Mouse (Mus musculus) hindbrain, embryonic 13.5 days (tissue): Measurements from ENCODE around the gene Ppil1. TPM values are rescaled to one million over a fixed set of nuclear protein-coding genes. Genes with fewer than 3 reads are reported as not detected.
"Not testable (repeated sequence)": the region's sequence is repeated elsewhere in the genome, so short reads cannot be mapped to it uniquely, and the experiment has no call there.

Experiments
- ATAC-seq: fragments of 200-750 bp; cut with Nextera tagmentation; 2 replicates; pipeline ENCODE4 v1.8.0; 2017; ENCODE audit warnings: moderate TSS enrichment; ENCODE audit not compliant: low FRiP score
- H3K27ac ChIP-seq: fragments of 300-500 bp; sonication (generic); 2 replicates; pipeline ENCODE4 v1.5.1; 2015; ENCODE audit warnings: inconsistent platforms, mild to moderate bottlenecking, moderate library complexity
- H3K27me3 ChIP-seq: fragments of 300-500 bp; sonication (generic); 2 replicates; pipeline ENCODE4 v1.6.1; 2015; ENCODE audit warnings: mild to moderate bottlenecking, inconsistent platforms
- H3K36me3 ChIP-seq: fragments of 300-500 bp; sonication (generic); 2 replicates; pipeline ENCODE4 v1.6.1; 2015; ENCODE audit warnings: mild to moderate bottlenecking, inconsistent platforms
- H3K4me1 ChIP-seq: fragments of 300-500 bp; sonication (generic); replicated peaks from 2 replicates; pipeline ENCODE4 v1.6.1; 2015; ENCODE audit warnings: inconsistent platforms
- H3K4me2 ChIP-seq: fragments of 300-500 bp; sonication (generic); 2 replicates; pipeline ENCODE4 v1.6.1; 2015; ENCODE audit warnings: inconsistent platforms, mild to moderate bottlenecking, moderate library complexity
- H3K4me3 ChIP-seq: fragments of 300-500 bp; sonication (generic); 2 replicates; pipeline ENCODE4 v1.5.1; 2015; ENCODE audit warnings: mild to moderate bottlenecking, inconsistent platforms
- H3K9ac ChIP-seq: fragments of 300-500 bp; sonication (generic); 2 replicates; pipeline ENCODE4 v1.6.1; 2015; ENCODE audit warnings: mild to moderate bottlenecking, inconsistent platforms
- H3K9me3 ChIP-seq: fragments of 300-500 bp; sonication (generic); 2 replicates; pipeline ENCODE4 v1.6.1; 2016; ENCODE audit warnings: inconsistent platforms
- WGBS: fragments of 180-500 bp; shearing (Covaris S2); methylation state at CpG from one replicate; pipeline ENCODE4 v1.1.7; 2015; 5-methylcytosine and 5-hydroxymethylcytosine counted together
- polyA plus RNA-seq: library from polyadenylated mRNA; unstranded; fragments of >200 nt; fragmentation: Nextera tagmentation; extraction: Ambion mirVana; gene quantifications from 2 replicates; pipeline ENCODE4 v1.2.1, GENCODE M21; 2015

The Ppil1 gene
- polyA plus RNA-seq, 1 experiment from 2014 or later = 106 TPM

DNA sequence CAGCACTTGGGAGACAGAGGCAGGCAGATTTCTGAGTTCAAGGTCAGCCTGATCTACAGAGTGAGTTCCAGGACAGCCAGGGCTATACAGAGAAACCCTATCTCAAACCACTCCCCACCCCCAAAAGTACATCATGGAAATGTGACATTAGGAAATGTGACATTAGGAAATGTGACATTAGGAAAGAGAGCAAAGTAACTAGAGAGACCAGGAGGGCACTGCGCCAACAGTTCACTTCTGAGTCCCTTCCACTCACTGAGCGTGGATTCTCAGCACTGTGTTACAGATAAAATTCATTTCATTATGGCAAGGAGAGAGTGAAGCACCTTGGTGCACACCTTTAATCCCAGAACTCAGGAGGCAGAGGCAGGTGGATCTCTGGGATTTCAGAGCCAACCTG lies 5.1 kb downstream of the Ppil1 start:
- Histone ChIP-seq H3K36me3 (peaks cover 51% of the 10 kb centered on the region), H3K9me3 (no peaks in the 10 kb centered on the region), H3K4me3 (no peak overlapping the region), H3K4me1 (peaks cover 37% of the 10 kb centered on the region), H3K4me2 (no peak overlapping the region), H3K27me3 (no peaks in the 10 kb centered on the region), H3K9ac (no peak overlapping the region), H3K27ac (no peak overlapping the region)
- ATAC-seq = no peak
- WGBS = 94% methylated on average over 2 of the region's 2 CpGs

DNA sequence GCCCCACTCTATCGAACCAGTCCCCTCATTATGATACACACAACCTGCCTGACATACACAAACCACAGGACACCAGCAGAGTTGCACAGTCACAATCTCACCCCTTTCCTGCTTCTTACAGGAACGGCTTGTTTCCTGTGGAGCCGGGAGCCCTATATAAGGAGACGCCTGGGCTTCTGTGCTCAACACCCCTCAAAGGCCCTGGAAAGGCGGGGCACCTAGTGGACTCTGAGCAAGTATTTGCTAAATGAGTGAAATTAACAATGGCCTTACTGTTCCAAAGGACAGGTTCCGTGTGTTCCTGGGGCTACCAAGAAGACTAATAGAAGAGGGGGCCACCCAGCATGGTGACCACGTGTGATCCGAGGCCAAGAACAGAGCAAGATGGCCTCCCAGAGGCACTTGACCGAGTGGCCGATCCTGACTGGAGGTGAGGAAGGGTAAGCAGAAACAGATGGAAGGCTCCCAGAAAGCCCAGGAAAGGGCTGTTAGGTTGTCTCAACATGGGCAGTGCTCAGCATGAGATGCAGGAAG lies 5.9 kb downstream of the Ppil1 start:
- peaks cover 54% of the 10 kb centered on the region for H3K36me3 ChIP-seq
- H3K9ac ChIP-seq = peak overlapping the region; percentile 3; the same call in 1 of the 2 replicates
- H3K27ac ChIP-seq = 0 out of 2 replicates have a peak overlapping the region, but pooled peaks have one; percentile 12
- no peak overlapping the region for H3K4me3 ChIP-seq
- H3K4me2 ChIP-seq = no peak overlapping the region
- H3K9me3 ChIP-seq = no peaks in the 10 kb centered on the region
- 83% methylated on average over 10 of the region's 10 CpGs for WGBS
- peaks cover 34% of the 10 kb centered on the region for H3K4me1 ChIP-seq
- no peaks in the 10 kb centered on the region for H3K27me3 ChIP-seq
- ATAC-seq = no peak

DNA sequence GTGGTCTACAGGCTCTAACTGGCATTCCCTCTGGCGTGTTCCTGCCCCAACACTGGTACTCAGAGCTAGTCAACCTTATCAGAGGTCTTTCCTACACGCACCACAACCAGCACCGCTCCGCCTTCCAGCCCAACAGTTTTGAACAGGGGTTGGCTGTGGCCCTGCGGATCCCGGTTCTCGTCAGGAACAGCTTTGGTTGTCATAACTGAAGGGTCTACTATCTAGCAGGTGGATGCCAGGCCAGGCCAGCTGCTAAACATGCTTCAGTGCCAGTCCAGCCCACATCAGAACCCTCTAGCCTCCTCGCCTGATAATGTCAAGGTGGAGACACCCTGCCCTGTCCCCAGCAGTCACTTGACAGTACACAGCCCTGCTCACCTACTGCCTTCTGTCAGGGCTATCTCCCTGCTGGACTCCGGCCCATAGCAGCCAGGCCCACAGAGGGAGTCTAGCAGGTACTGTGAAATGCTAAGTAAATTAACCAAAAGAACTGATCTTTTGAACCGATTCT lies 6.9 kb downstream of the Ppil1 start:
- WGBS = 97% methylated on average over 10 of the region's 10 CpGs
- peaks cover 59% of the 10 kb centered on the region for H3K36me3 ChIP-seq

DNA sequence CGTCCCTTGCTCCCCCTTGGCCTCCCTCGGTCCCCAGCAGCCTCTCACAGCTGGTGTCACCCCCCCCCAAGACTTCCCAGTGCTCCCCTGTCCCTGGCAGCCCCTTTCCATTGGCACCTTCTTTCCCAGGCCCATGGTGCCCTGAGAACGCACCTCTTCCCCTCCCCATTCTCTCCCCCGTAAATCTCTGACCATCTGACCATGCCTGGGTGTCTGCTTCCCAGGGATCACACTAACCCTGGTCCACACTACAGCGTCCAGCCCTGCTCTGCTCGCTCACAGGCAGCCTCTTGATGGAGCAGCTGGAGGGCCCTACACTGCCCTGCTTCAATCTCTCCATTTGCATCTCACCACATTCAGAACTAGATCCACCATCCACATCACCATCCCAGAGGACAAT lies 7.5 kb downstream of the Ppil1 start:
- no peak overlapping the region for H3K27ac ChIP-seq
- H3K4me1 ChIP-seq = peaks cover 29% of the 10 kb centered on the region
- no peak for ATAC-seq
- 83% methylated on average over 6 of the region's 6 CpGs for WGBS
- H3K9ac ChIP-seq = no peak overlapping the region
- H3K27me3 ChIP-seq = no peaks in the 10 kb centered on the region
- no peak overlapping the region for H3K4me3 ChIP-seq
- peaks cover 63% of the 10 kb centered on the region for H3K36me3 ChIP-seq
- no peak overlapping the region for H3K4me2 ChIP-seq
- no peaks in the 10 kb centered on the region for H3K9me3 ChIP-seq

More for the DNA sequence above, 6.9 kb downstream of the Ppil1 start:
- no peaks in the 10 kb centered on the region for H3K9me3 ChIP-seq
- no peak overlapping the region for H3K27ac ChIP-seq
- peaks cover 29% of the 10 kb centered on the region for H3K4me1 ChIP-seq
- ATAC-seq = no peak
- H3K27me3 ChIP-seq = no peaks in the 10 kb centered on the region
- H3K4me3 ChIP-seq = no peak overlapping the region
- no peak overlapping the region for H3K4me2 ChIP-seq
- 0 out of 2 replicates have a peak overlapping the region, but pooled peaks have one; percentile 21 for H3K9ac ChIP-seq

DNA sequence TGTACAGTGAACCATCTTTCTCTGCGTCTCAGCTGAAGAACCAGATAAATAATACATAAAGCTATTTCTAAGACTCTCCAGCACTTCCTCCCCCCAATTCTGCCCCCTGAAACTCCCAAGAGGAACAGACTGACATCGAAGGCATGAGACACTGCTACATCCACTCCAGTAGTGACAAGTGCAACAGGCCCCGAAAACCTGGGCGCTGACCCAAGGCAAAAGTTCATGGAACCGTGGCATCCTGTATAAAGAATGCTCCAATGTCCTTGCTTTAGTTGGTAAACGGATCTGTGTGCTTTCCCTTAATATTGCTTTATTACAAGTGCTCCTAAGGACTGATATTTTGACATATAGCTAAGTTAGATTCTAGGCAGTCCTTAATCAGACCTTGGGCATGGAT lies 9.2 kb downstream of the Ppil1 start:
- not testable (repeated sequence) for H3K4me2 ChIP-seq, H3K9me3 ChIP-seq, H3K27ac ChIP-seq, H3K9ac ChIP-seq, H3K4me3 ChIP-seq, ATAC-seq, H3K27me3 ChIP-seq
- WGBS = 90% methylated on average over 6 of the region's 6 CpGs
- peaks cover 23% of the 10 kb centered on the region for H3K4me1 ChIP-seq
- peaks cover 67% of the 10 kb centered on the region for H3K36me3 ChIP-seq

GRCm38 (mm10) chr17:29253684-29254083 lies 10.3 kb downstream of the Ppil1 start:
- ATAC-seq = no peak
- no peaks in the 10 kb centered on the region for H3K9me3 ChIP-seq
- H3K9ac ChIP-seq = no peak overlapping the region
- peaks cover 18% of the 10 kb centered on the region for H3K4me1 ChIP-seq
- H3K4me3 ChIP-seq = no peak overlapping the region
- no peak overlapping the region for H3K4me2 ChIP-seq
- H3K27ac ChIP-seq = no peak overlapping the region
- WGBS = 89% methylated on average over 9 of the region's 9 CpGs
- no peaks in the 10 kb centered on the region for H3K27me3 ChIP-seq
- H3K36me3 ChIP-seq = peaks cover 78% of the 10 kb centered on the region

DNA sequence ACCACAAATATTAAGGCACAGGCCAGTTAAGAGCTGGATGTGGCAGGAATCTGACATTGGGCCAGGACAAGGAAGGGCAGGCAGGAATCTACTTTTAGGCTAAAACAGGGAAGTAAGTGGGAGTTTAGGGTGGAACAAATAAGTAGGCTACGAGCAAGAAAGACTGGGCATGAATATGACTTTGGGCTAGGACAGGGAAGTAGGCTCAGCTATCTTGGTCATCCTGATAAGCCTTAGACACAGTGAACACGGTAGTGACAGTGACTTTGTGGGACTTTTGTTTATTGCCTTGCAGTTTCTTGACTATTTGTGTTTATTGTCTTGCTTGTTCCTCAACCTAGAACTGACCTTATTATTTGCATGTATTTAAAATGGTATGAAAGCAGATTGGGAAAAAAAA lies 10.8 kb downstream of the Ppil1 start:
- H3K4me3 ChIP-seq = no peak overlapping the region

GRCm38 (mm10) chr17:29251608-29252390 lies 12.2 kb downstream of the Ppil1 start:
- 76% methylated on average over 15 of the region's 15 CpGs for WGBS
- Histone ChIP-seq H3K4me1 (peaks cover 18% of the 10 kb centered on the region), H3K27me3 (no peaks in the 10 kb centered on the region), H3K4me2 (no peak overlapping the region), H3K9ac (no peak overlapping the region), H3K36me3 (peaks cover 61% of the 10 kb centered on the region), H3K27ac (peak overlapping the region; percentile 63), H3K9me3 (no peaks in the 10 kb centered on the region), H3K4me3 (no peak overlapping the region)
- no peak for ATAC-seq

More for the DNA sequence above, 10.8 kb downstream of the Ppil1 start:
- no peaks in the 10 kb centered on the region for H3K9me3 ChIP-seq
- no peaks in the 10 kb centered on the region for H3K27me3 ChIP-seq
- 96% methylated on average over 2 of the region's 2 CpGs for WGBS
- ATAC-seq = no peak
- H3K36me3 ChIP-seq = peaks cover 75% of the 10 kb centered on the region
- no peak overlapping the region for H3K27ac ChIP-seq
- no peak overlapping the region for H3K4me2 ChIP-seq
- peaks cover 18% of the 10 kb centered on the region for H3K4me1 ChIP-seq
- H3K9ac ChIP-seq = no peak overlapping the region

DNA sequence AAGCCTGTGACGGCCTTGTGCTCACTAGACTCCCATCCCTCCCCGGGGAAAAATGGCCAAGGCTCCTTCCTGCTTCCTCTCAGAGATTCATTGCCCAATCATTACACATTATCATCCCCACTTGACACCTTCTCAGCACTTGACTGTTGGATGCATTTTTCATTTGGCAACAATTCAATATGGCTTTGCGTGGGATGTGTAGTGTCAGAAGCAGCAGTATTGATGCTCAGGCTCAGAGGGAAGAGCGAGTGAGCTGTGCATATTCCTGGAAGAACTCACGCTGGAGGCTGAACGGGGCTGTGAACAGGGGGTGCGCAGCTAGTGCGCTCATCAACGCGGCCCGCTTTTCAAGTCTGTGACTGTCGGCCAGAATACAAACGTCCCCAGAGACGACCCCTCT lies 13.0 kb downstream of the Ppil1 start:
- not testable (repeated sequence) for H3K9me3 ChIP-seq, ATAC-seq, H3K4me3 ChIP-seq, H3K27me3 ChIP-seq, H3K9ac ChIP-seq, H3K27ac ChIP-seq, H3K4me2 ChIP-seq
- peaks cover 57% of the 10 kb centered on the region for H3K36me3 ChIP-seq
- peaks cover 24% of the 10 kb centered on the region for H3K4me1 ChIP-seq
- 84% methylated on average over 14 of the region's 14 CpGs for WGBS

DNA sequence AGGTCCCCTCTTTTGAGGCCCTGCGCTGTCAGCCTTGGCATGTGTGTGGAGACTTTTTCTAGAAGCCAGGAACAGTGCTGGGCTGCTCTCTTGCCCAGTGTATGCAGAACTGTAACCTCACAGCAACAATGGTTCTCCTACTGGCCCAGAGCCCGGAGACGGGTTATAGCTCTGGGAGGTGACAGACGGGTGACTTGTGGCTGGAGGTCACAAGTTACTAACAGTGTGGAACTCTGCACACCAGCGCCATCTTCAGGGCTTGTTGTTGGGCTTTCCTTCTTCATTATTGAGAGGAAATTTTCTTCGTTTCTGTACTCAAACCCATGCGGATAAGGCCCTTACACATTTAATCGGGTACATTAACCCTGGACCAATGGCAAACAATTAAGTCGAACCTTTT lies 14.5 kb downstream of the Ppil1 start:
- no peak for ATAC-seq
- Histone ChIP-seq H3K27ac (no peak overlapping the region), H3K9me3 (no peaks in the 10 kb centered on the region), H3K9ac (no peak overlapping the region), H3K4me3 (no peak overlapping the region), H3K4me2 (no peak overlapping the region), H3K4me1 (peaks cover 39% of the 10 kb centered on the region), H3K27me3 (no peaks in the 10 kb centered on the region), H3K36me3 (peaks cover 49% of the 10 kb centered on the region)
- WGBS = 59% methylated on average over 9 of the region's 9 CpGs

GRCm38 (mm10) chr17:29247881-29248280 lies 16.1 kb downstream of the Ppil1 start:
- no peak for ATAC-seq
- 86% methylated on average over 13 of the region's 13 CpGs for WGBS
- Histone ChIP-seq H3K27ac (no peak overlapping the region), H3K27me3 (no peaks in the 10 kb centered on the region), H3K4me2 (no peak overlapping the region), H3K9ac (no peak overlapping the region), H3K36me3 (peaks cover 40% of the 10 kb centered on the region), H3K4me1 (peaks cover 53% of the 10 kb centered on the region), H3K9me3 (no peaks in the 10 kb centered on the region), H3K4me3 (no peak overlapping the region)

DNA sequence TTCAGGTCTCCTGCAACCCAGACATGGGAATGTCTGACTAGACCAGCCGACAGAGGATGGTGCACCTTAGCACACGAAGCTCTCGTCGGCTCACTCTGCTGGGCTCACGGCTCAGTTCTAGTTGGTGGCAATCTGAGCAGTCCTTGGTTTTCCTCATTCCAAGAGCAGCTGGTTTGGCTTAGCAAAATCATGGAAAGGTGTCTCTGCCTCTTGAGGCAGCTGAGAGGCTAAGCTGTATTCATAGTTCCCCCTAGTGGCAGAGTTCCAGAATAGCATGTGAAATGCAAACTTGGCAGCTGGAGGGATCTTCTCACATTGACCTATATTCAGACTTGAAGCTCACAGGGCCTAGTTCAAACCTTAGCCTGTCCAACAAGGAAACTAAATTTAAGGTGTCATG lies 17.4 kb downstream of the Ppil1 start:
- peaks cover 30% of the 10 kb centered on the region for H3K36me3 ChIP-seq
- peaks cover 49% of the 10 kb centered on the region for H3K4me1 ChIP-seq
- 24% methylated on average over 5 of the region's 5 CpGs for WGBS
- no peaks in the 10 kb centered on the region for H3K9me3 ChIP-seq
- H3K27me3 ChIP-seq = no peaks in the 10 kb centered on the region
- 0 out of 2 replicates have a peak overlapping the region, but pooled peaks have one; percentile 5 for H3K27ac ChIP-seq
- H3K4me3 ChIP-seq = no peak overlapping the region
- ATAC-seq = peak; percentile 37; the same call in 1 of the 2 replicates
- no peak overlapping the region for H3K9ac ChIP-seq
- H3K4me2 ChIP-seq = no peak overlapping the region
